Mouse (Mus musculus) myocyte (in vitro differentiated cells): ENCODE results near the gene Hist1h2ak. TPM values are rescaled to one million over a fixed set of nuclear protein-coding genes. Genes with fewer than 3 reads are reported as not detected.
A peak's percentile ranks its signal among the peaks of the same experiment; 100 is the strongest.
"Not testable (repeated sequence)": the region's sequence is repeated elsewhere in the genome, so short reads cannot be mapped to it uniquely, and the experiment has no call there.

Source experiments
- H3K27me3 ChIP-seq: one replicate; pipeline ENCODE4 v1.6.1; 2011; ENCODE audit not compliant: control insufficient read depth, insufficient read depth, insufficient read length
- H3K36me3 ChIP-seq: one replicate; pipeline ENCODE4 v1.6.1; 2011; ENCODE audit not compliant: control insufficient read depth, insufficient read depth
- H3K4me2 ChIP-seq: one replicate; pipeline ENCODE4 v1.6.1; 2011; ENCODE audit warnings: low read depth, control low read depth
- H3K4me3 ChIP-seq: one replicate; pipeline ENCODE4 v1.5.1; 2011; ENCODE audit warnings: mild to moderate bottlenecking, control low read depth, moderate library complexity
- H3K79me2 ChIP-seq: one replicate; pipeline ENCODE4 v1.6.1; 2011; ENCODE audit not compliant: control insufficient read depth, insufficient read depth
- H3ac ChIP-seq: one replicate; pipeline ENCODE4 v1.6.1; 2011; ENCODE audit not compliant: control insufficient read depth, insufficient read length
- CEBPB ChIP-seq: IDR thresholded peaks from 2 replicates; pipeline ENCODE4 v1.6.1; 2011; ENCODE audit warnings: mild to moderate bottlenecking, moderate library complexity; ENCODE audit not compliant: poor library complexity, insufficient read depth, severe bottlenecking
- E2F4 ChIP-seq: IDR thresholded peaks from one replicate; pipeline ENCODE4 v1.6.1; 2011; ENCODE audit warnings: mild to moderate bottlenecking, control low read depth, moderate library complexity; ENCODE audit not compliant: insufficient read depth
- MAX ChIP-seq: IDR thresholded peaks from one replicate; pipeline ENCODE4 v1.6.1; 2011; ENCODE audit warnings: low read depth, mild to moderate bottlenecking, control low read depth
- MYOD1 ChIP-seq, 3 experiments: IDR thresholded peaks; one replicate each; pipeline ENCODE4 v1.6.1; 2011; ENCODE audit warnings: control low read depth in 2 of 3, low read depth in 2 of 3, mild to moderate bottlenecking in 2 of 3, moderate library complexity in 1 of 3; ENCODE audit not compliant: insufficient read length in 2 of 3, control insufficient read depth in 1 of 3
- MYOG ChIP-seq, 3 experiments: IDR thresholded peaks; one replicate each; pipeline ENCODE4 v1.6.1; 2011; ENCODE audit warnings: control low read depth in 2 of 3, low read depth in 2 of 3, mild to moderate bottlenecking in 2 of 3; ENCODE audit not compliant: insufficient read length in 2 of 3, control insufficient read depth in 1 of 3, insufficient read depth in 1 of 3
- POLR2A ChIP-seq: IDR thresholded peaks from one replicate; pipeline ENCODE4 v1.6.1; 2011; ENCODE audit warnings: low read depth, mild to moderate bottlenecking, control low read depth, moderate library complexity; ENCODE audit not compliant: insufficient read length
- POLR2AphosphoS2 ChIP-seq: IDR thresholded peaks from one replicate; pipeline ENCODE4 v1.6.1; 2011; ENCODE audit warnings: low read depth, control low read depth; ENCODE audit not compliant: insufficient read length
- REST ChIP-seq: IDR thresholded peaks from one replicate; pipeline ENCODE4 v1.6.1; 2011; ENCODE audit warnings: mild to moderate bottlenecking, control low read depth, moderate library complexity; ENCODE audit not compliant: insufficient read depth, insufficient read length
- SRF ChIP-seq: IDR thresholded peaks from one replicate; pipeline ENCODE4 v1.6.1; 2011; ENCODE audit warnings: low read depth; ENCODE audit not compliant: control insufficient read depth, insufficient read length
- TCF12 ChIP-seq: IDR thresholded peaks from one replicate; pipeline ENCODE4 v1.6.1; 2011; ENCODE audit warnings: mild to moderate bottlenecking, control low read depth; ENCODE audit not compliant: poor library complexity, insufficient read depth, severe bottlenecking
- TCF3 ChIP-seq: IDR thresholded peaks from one replicate; pipeline ENCODE4 v1.6.1; 2011; ENCODE audit warnings: low read depth, control low read depth; ENCODE audit not compliant: insufficient read length
- USF1 ChIP-seq: IDR thresholded peaks from one replicate; pipeline ENCODE4 v1.6.1; 2011; ENCODE audit warnings: low read depth, mild to moderate bottlenecking, control low read depth, moderate library complexity
- polyA plus RNA-seq: library from polyadenylated mRNA; unstranded; fragments of >200 nt; fragmentation: generic; extraction: Trizol; gene quantifications from one replicate; pipeline ENCODE4 v1.2.1, GENCODE M21; 2012; ENCODE audit warnings: missing spikeins

Hist1h2ak gene
- polyA plus RNA-seq: 2.3 TPM

- H3ac ChIP-seq, H3K36me3 ChIP-seq, H3K27me3 ChIP-seq: not testable (repeated sequence)
- Histone ChIP-seq H3K79me2 (peaks cover 10% of the 10 kb centered on the region), H3K4me3 (peak within 1 kb of the TSS; percentile 24), H3K4me2 (peak within 1 kb of the TSS; percentile 74)
- TF ChIP-seq POLR2AphosphoS2: peak; percentile 96
- TF ChIP-seq POLR2A: peak; percentile 91
These were observed at the start of gene Hist1h2ak, which contains the start of gene Hist1h2bn for GRCm38 (mm10) chr13:21753524-21754285. Gene Hist1h2ak (minus strand): TSS chr13:21753827. Gene Hist1h2bn (plus strand): TSS chr13:21754123.

GRCm38 (mm10) chr13:21803058-21803457, 49.4 kb upstream of the Hist1h2ak start:
- H3K4me3 ChIP-seq, H3K4me2 ChIP-seq, H3K27me3 ChIP-seq, H3K79me2 ChIP-seq, H3ac ChIP-seq, H3K36me3 ChIP-seq: not testable (repeated sequence)

- H3K36me3 ChIP-seq, H3K79me2 ChIP-seq, H3K4me2 ChIP-seq, H3ac ChIP-seq, H3K4me3 ChIP-seq, H3K27me3 ChIP-seq: not testable (repeated sequence)
These were observed 43.5 kb upstream of the Hist1h2ak start for GRCm38 (mm10) chr13:21797163-21797562.

- H3K4me3 ChIP-seq: no peak overlapping the region
- H3K79me2 ChIP-seq: no peaks in the 10 kb centered on the region
- TF ChIP-seq TCF12: no peak
- TF ChIP-seq REST: no peak
- no peak for TF ChIP-seq TCF3
- no peak for TF ChIP-seq E2F4
- TF ChIP-seq MAX: no peak
- TF ChIP-seq POLR2AphosphoS2: no peak
- no peak for TF ChIP-seq MYOG (IDR thresholded peaks at IDR 0.05; ENCODE audit: control insufficient read depth in 1 of 3, insufficient read depth in 1 of 3, insufficient read length in 2 of 3, low read depth in 2 of 3)
- TF ChIP-seq SRF: no peak
- TF ChIP-seq MYOD1 (IDR thresholded peaks at IDR 0.05; ENCODE audit: control insufficient read depth in 1 of 3, insufficient read length in 2 of 3, low read depth in 2 of 3): no peak
- no peak for TF ChIP-seq POLR2A
- TF ChIP-seq CEBPB: no peak
- TF ChIP-seq USF1: no peak
- no peaks in the 10 kb centered on the region for H3K36me3 ChIP-seq
- no peak overlapping the region for H3K4me2 ChIP-seq
- H3K27me3 ChIP-seq: no peaks in the 10 kb centered on the region
- no peak overlapping the region for H3ac ChIP-seq
These were observed 42.0 kb upstream of the Hist1h2ak start for GRCm38 (mm10) chr13:21795584-21795983.

- H3K27me3 ChIP-seq: no peaks in the 10 kb centered on the region
- no peak overlapping the region for H3K4me3 ChIP-seq
- no peaks in the 10 kb centered on the region for H3K79me2 ChIP-seq
- no peak for TF ChIP-seq POLR2AphosphoS2
- TF ChIP-seq MAX: no peak
- TF ChIP-seq POLR2A: no peak
- TF ChIP-seq TCF12: no peak
- no peak for TF ChIP-seq CEBPB
- no peak for TF ChIP-seq SRF
- no peaks in the 10 kb centered on the region for H3K36me3 ChIP-seq
- no peak overlapping the region for H3ac ChIP-seq
- peak overlapping the region; percentile 12 for H3K4me2 ChIP-seq
These were observed 37.1 kb upstream of the Hist1h2ak start for GRCm38 (mm10) chr13:21790601-21791283.

- Histone ChIP-seq H3K4me3 (no peak overlapping the region), H3K27me3 (no peaks in the 10 kb centered on the region), H3K79me2 (no peaks in the 10 kb centered on the region), H3K4me2 (no peak overlapping the region), H3K36me3 (no peaks in the 10 kb centered on the region), H3ac (no peak overlapping the region)
- no peak for TF ChIP-seq SRF
- no peak for TF ChIP-seq TCF12
- TF ChIP-seq MAX: no peak
- no peak for TF ChIP-seq MYOG (IDR thresholded peaks at IDR 0.05; ENCODE audit: control insufficient read depth in 1 of 3, insufficient read depth in 1 of 3, insufficient read length in 2 of 3, low read depth in 2 of 3)
- TF ChIP-seq MYOD1 (IDR thresholded peaks at IDR 0.05; ENCODE audit: control insufficient read depth in 1 of 3, insufficient read length in 2 of 3, low read depth in 2 of 3): no peak
- no peak for TF ChIP-seq USF1
- no peak for TF ChIP-seq REST
- TF ChIP-seq CEBPB: no peak
- no peak for TF ChIP-seq POLR2A
- TF ChIP-seq E2F4: no peak
- no peak for TF ChIP-seq POLR2AphosphoS2
- no peak for TF ChIP-seq TCF3
These were observed 36.3 kb upstream of the Hist1h2ak start for GRCm38 (mm10) chr13:21789925-21790324.
